Mouse (Mus musculus): ENCODE measurements at regions not wholly inside any gene's neighbourhood (a gene's known extent, or its start where the extent isn't known, plus 50 kb on each side); places are given as distances from the start of the nearest gene placed in this dataset.

- DNase-seq (ENCODE audit: low spot score in 2 of 2): no peak
These were observed 60.0 kb downstream of the Dact2 start for GRCm38 (mm10) chr17:14144082-14144481.

GRCm38 (mm10) chr17:14141669-14142068 is 62.4 kb downstream of the Dact2 start:
- no peak for DNase-seq (ENCODE audit: low spot score in 2 of 2)

- DNase-seq (ENCODE audit: low spot score in 2 of 2): no peak
These were observed 63.8 kb downstream of the Dact2 start for GRCm38 (mm10) chr17:14140266-14140665.

- DNase-seq (ENCODE audit: low spot score in 2 of 2): no peak
These were observed 65.2 kb downstream of the Dact2 start for GRCm38 (mm10) chr17:14138941-14139340.

- DNase-seq (ENCODE audit: low spot score in 2 of 2): peak; percentile 90 to 91
These were observed 67.3 kb downstream of the Dact2 start for GRCm38 (mm10) chr17:14136702-14137315.

- no peak for DNase-seq (ENCODE audit: low spot score in 2 of 2)
These were observed 69.5 kb downstream of the Dact2 start for GRCm38 (mm10) chr17:14134604-14135003.

DNA sequence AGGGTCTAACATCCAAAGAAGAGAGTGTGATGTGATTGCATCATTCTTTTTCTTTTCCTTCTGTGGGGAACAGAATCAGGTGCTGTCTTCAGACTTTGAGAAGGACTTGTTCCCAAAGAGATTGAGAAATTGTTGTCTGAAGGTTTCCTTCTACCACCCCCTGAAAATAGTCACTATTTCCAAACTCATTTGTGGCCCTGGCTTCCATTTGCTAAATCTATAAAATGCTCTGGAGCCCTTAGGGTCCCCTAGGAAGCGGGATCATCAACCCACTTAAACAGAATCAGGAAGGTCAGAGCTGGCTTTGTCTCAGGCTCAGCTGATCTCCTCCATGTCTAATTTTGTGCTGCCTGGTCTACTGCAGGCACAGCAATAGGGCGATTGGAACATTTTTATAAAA is 70.1 kb downstream of the Dact2 start:
- DNase-seq (ENCODE audit: low spot score in 2 of 2): no peak

DNA sequence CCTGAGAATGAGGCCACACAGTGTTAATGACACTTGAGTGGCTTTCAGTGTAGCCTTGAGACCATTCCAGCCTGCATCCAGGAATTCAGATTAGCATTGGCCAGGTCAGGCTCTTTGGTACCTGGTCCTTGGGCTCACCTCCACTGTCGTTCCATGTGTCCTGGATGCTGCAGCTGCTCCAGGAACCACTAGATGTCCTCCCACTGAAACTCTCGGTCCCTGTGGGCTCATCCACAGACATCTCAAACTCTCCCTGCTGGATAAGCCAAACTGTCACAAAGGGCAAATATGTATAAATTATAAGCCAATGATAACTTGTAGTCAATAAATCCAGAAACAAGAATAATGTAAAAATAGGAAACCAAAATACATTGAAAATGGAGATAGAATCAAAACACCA is 67.7 kb upstream of the Gm7358 start:
- peak in 1 of 2 experiments; percentile 11 for DNase-seq (ENCODE audit: low spot score in 2 of 2)

- no peak for DNase-seq (ENCODE audit: low spot score in 2 of 2)
These were observed 59.5 kb upstream of the Gm7358 start for GRCm38 (mm10) chr17:14118863-14119262.

DNA sequence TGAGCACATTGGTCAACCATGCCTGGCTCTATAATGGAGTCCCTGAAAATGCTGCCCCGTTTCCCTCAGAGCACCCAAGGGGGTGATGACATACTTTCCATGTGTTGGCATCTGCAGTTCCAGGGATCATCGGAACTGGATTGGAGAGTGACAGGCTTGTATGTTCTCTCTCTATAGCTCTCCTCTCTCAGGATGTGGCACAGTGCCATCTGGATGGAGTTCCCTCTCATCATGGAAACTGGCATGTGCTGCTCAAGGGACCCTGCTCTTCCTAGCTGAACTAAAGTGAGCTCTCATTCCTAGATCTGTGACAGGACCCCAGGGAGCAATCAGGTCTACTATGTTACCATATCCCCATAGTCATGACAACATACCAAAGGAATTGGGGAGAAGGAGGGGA is 56.9 kb upstream of the Gm7358 start:
- DNase-seq (ENCODE audit: low spot score in 2 of 2): no peak

DNA sequence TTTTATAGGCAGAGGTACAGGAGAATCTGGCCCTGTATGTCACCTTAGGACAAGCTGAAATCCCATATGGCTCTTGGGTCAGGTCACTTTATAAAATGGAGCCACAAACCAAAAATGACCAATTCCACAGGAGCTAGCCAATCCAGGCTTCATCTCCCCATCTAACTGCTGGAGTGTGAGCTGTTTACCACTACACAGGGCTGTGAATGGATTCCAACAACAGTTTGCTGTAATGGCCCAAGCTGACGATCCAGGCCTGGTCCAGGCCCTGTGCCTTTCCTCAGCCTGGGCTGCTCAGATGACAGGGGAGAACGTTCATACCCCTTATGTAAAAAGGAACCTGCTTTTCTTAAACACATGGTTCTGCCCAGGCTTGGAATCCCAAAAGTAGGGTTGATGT is 55.5 kb upstream of the Gm7358 start:
- no peak for DNase-seq (ENCODE audit: low spot score in 2 of 2)

DNA sequence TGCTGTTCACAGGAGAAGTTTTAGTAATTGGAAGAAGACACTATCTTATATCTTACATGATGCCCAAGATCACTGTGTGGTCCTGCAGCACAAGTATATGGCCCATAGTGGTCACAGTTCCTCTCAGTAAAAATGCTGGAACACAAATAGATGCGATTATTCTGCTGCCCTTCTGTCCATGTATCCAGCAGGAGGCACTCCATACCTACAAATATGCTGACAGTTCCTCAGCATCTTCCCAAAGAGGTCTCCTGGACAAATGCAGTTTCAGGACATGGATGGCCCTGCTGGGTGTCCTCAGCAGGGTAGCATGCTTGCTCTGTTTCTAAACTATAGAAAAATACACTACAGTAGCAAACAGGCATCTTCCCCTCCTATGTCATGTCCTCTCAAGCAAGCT is 52.4 kb upstream of the Gm7358 start:
- peak; percentile 19 to 43 for DNase-seq (ENCODE audit: low spot score in 2 of 2)
